Comparison of ENCODE assay signal across 20 mouse cellular contexts in genomic region chr17:62246650-62247049, GRCm38 (mm10).
DNase-seq lines count a peak whose midpoint lies in the region; ATAC-seq and TF ChIP-seq lines count a peak whose summit lies in the region.
"Had no signal": no experiment of that assay in that cellular context is flagged by ENCODE, and none has a peak within 500 bp of the region (broad histone marks: within the 10 kb centered on the region; RNA-seq: fewer than 3 reads in every experiment).

No protein-coding gene starts in this region.

- H3K4me1 ChIP-seq in forebrain, embryonic 12.5 days, result peaks cover 5% of the 10 kb centered on the region
- H3K4me1 ChIP-seq in forebrain, embryonic 13.5 days, result peaks cover 4% of the 10 kb centered on the region; the same call in 1 of the 2 replicates
- H3K4me1 ChIP-seq in thymus, adult 2 months (replicated peaks; ENCODE audit: control insufficient read depth, insufficient read depth, low read length), result 0 out of 2 replicates have a peak, but pooled peaks cover 2% of the 10 kb centered on the region
- H3K4me1 ChIP-seq: hindbrain, embryonic 13.5 days; limb, embryonic 15.5 days; neural tube, embryonic 13.5 days had no signal

- 5% methylated on average over 4 of the region's 4 CpGs for WGBS in forebrain, embryonic 12.5 days
- 15% methylated on average over 4 of the region's 4 CpGs for WGBS in forebrain, embryonic 13.5 days
- 8% methylated on average over 4 of the region's 4 CpGs for WGBS in thymus, adult 2 months

- ATAC-seq in forebrain, embryonic 12.5 days (ENCODE audit: low FRiP score), result peak; percentile 27; the same call in 1 of the 2 replicates
- no peak for ATAC-seq in forebrain, embryonic 13.5 days
- ATAC-seq in common myeloid progenitor, adult 5-6 weeks (replicated peaks; ENCODE audit: low read depth, poor library complexity, severe bottlenecking), result peak; percentile 58; the same call in 1 of the 2 replicates
- ATAC-seq: intestine, embryonic 16.5 days; liver, postnatal 0 days had no signal

- no peak for TF ChIP-seq POLR2A in thymus, adult 2 months (IDR thresholded peaks at IDR 0.05; ENCODE audit: control insufficient read depth, extremely low read depth, insufficient read depth, low read length, poor library complexity)

- H3K4me2 ChIP-seq in forebrain, embryonic 12.5 days, result no peak overlapping the region
- H3K4me2 ChIP-seq in forebrain, embryonic 13.5 days, result no peak overlapping the region
- H3K4me2 ChIP-seq: hindbrain, embryonic 13.5 days; limb, embryonic 15.5 days; neural tube, embryonic 13.5 days had no signal

- no peaks in the 10 kb centered on the region for H3K9me3 ChIP-seq in forebrain, embryonic 12.5 days
- H3K9me3 ChIP-seq in forebrain, embryonic 13.5 days (replicated peaks), result no peaks in the 10 kb centered on the region
- H3K9me3 ChIP-seq: G1E; hindbrain, embryonic 13.5 days; limb, embryonic 15.5 days; neural tube, embryonic 13.5 days had no signal

- DNase-seq in thymus, adult 2 months, result peak; percentile 5
- no peak for DNase-seq in thymus, postnatal 10 days (ENCODE audit: low spot score in 2 of 2)
- DNase-seq in thymus, postnatal 4 days, result peak; percentile 11
- no peak for DNase-seq in right cerebral cortex, postnatal 25 days
- no peak for DNase-seq in cerebellum, adult 11-12 months
- DNase-seq: adrenal gland, adult 2 months; cerebellum, adult 18-20 months; gastrocnemius, postnatal 14 days; heart, postnatal 10 days; layer of hippocampus, postnatal 36 days; liver, postnatal 0 days; right cerebral cortex, postnatal 4 days had no signal

- H3K9ac ChIP-seq in forebrain, embryonic 12.5 days, result no peak overlapping the region
- H3K9ac ChIP-seq in forebrain, embryonic 13.5 days, result no peak overlapping the region
- H3K9ac ChIP-seq: hindbrain, embryonic 13.5 days; limb, embryonic 15.5 days; liver, postnatal 0 days; neural tube, embryonic 13.5 days had no signal

- no peaks in the 10 kb centered on the region for H3K36me3 ChIP-seq in forebrain, embryonic 12.5 days (replicated peaks)
- H3K36me3 ChIP-seq in forebrain, embryonic 13.5 days (ENCODE audit: poor library complexity, severe bottlenecking), result no peaks in the 10 kb centered on the region
- no peaks in the 10 kb centered on the region for H3K36me3 ChIP-seq in thymus, adult 2 months (ENCODE audit: control insufficient read depth, insufficient read depth, low read length)
- H3K36me3 ChIP-seq: G1E; hindbrain, embryonic 13.5 days; limb, embryonic 15.5 days; neural tube, embryonic 13.5 days had no signal

- H3K27ac ChIP-seq in forebrain, embryonic 12.5 days, result no peak overlapping the region
- H3K27ac ChIP-seq in forebrain, embryonic 13.5 days, result no peak overlapping the region
- peak overlapping the region; percentile 61 for H3K27ac ChIP-seq in thymus, adult 2 months (ENCODE audit: control insufficient read depth, insufficient read depth, low read length)
- H3K27ac ChIP-seq: hindbrain, embryonic 13.5 days; limb, embryonic 15.5 days; neural tube, embryonic 13.5 days had no signal

- no peak for TF ChIP-seq CTCF in thymus, adult 2 months (IDR thresholded peaks at IDR 0.05; ENCODE audit: borderline replicate concordance, control insufficient read depth, extremely low read depth, insufficient read depth, low read length, poor library complexity)

- H3K4me3 ChIP-seq in forebrain, embryonic 12.5 days (replicated peaks), result no peak overlapping the region
- H3K4me3 ChIP-seq in forebrain, embryonic 13.5 days, result no peak overlapping the region
- H3K4me3 ChIP-seq in thymus, adult 2 months (ENCODE audit: control insufficient read depth, insufficient read depth, low read length), result no peak overlapping the region
- H3K4me3 ChIP-seq: hindbrain, embryonic 13.5 days; limb, embryonic 15.5 days; neural tube, embryonic 13.5 days had no signal

- no peaks in the 10 kb centered on the region; the same call in 1 of the 2 replicates for H3K27me3 ChIP-seq in forebrain, embryonic 12.5 days
- H3K27me3 ChIP-seq in forebrain, embryonic 13.5 days, result no peaks in the 10 kb centered on the region
- no peaks in the 10 kb centered on the region for H3K27me3 ChIP-seq in thymus, adult 2 months (ENCODE audit: control insufficient read depth, insufficient read depth, low read length)
- H3K27me3 ChIP-seq: hindbrain, embryonic 13.5 days; limb, embryonic 15.5 days; neural tube, embryonic 13.5 days had no signal

Comparison
In these comparisons a context has a peak if more than half of its experiments do, and no peak if none do; other contexts are left out.
1. DNase-seq: peak in thymus, adult 2 months (single experiment) and thymus, postnatal 4 days (single experiment); none in thymus, postnatal 10 days (0 of 2), right cerebral cortex, postnatal 25 days (single experiment) and cerebellum, adult 11-12 months (single experiment).